Mouse (Mus musculus) kidney, adult 2 months (tissue): ENCODE data around the gene Ccdc84.

Experiments used
- CTCF ChIP-seq: fragments of 200-500 bp; conservative IDR thresholded peaks from 2 replicates; pipeline ENCODE4 v1.5.1; 2011; ENCODE audit warnings: low read depth, mild to moderate bottlenecking, control low read depth, low read length, moderate library complexity, mixed read lengths; ENCODE audit not compliant: insufficient read depth, insufficient read length
- POLR2A ChIP-seq: fragments of 200-500 bp; IDR thresholded peaks from one replicate; pipeline ENCODE4 v1.6.1; 2011; ENCODE audit warnings: low read depth, low read length, control low read depth

DNA sequence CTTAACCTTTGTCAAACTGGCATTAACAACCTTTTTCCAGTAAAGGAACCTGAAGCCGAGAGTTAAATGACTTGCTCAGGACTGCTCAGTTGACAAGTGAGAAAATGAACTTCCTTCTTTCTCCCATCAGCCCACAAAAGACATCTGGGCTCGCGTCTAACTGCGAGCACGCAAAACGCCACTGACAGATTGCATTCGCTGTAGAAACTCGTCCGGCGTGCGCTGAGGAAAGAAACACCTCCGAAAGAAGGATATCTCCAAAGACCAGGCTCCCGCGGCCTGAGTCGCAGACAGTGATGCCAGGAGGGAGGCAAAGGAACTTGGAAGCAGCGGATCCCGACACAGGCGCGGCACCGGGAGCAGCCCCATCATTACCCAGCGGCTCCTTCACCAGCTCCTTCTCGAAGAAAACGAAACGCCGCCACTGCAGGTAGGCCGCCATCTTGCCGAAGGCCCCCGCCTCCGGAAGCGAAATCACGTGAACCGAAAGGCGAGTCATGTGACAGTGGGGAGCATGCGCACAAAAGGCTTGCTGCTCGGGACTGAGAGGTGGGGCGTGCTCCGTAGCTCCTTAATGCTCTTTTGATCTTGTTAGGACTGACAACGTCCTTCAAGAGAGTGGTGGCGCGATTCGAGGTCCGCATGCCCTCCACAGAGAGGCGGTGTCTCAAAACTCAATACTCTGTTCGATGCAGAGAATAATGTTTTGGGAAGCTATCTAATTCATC, 57.0 kb downstream of the Ccdc84 start, which contains the start of gene Vps11:
- TF ChIP-seq CTCF: 0 out of 2 replicates have a peak, but pooled peaks have one; percentile 21
- TF ChIP-seq POLR2A: peak; percentile 64
